Mouse (Mus musculus) cortical plate, adult 2 months (tissue): ENCODE data around the gene Duoxa2.

Source experiments
- CTCF ChIP-seq: fragments of 200-500 bp; IDR thresholded peaks from 2 replicates; pipeline ENCODE4 v1.5.1; 2011; ENCODE audit warnings: mild to moderate bottlenecking, control low read depth, low read length; ENCODE audit not compliant: insufficient read depth; ENCODE audit errors: extremely low read depth
- POLR2A ChIP-seq: fragments of 200-500 bp; IDR thresholded peaks from 2 replicates; pipeline ENCODE4 v1.6.1; 2011; ENCODE audit warnings: mild to moderate bottlenecking, low read length, control low read depth; ENCODE audit not compliant: insufficient read depth; ENCODE audit errors: extremely low read depth

DNA sequence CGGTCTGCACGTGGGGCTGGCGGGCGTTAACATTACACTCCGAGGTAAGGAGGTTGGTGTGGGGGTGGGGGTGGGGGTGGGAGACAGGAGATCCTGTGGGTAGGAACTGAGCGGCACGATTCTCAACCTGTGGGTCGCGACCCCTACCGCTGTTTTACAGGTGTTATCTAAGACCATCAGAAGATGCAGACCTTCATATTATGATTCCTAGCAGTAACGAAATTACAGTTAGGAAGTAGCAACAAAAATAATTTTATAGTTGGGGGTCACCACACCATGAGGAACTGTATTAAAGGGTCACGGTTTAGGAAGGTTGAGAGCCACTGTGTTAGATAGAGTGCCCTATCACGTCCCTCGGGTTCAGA lies 1.9 kb downstream of the Duoxa2 start:
- TF ChIP-seq CTCF = no peak
- TF ChIP-seq POLR2A = no peak
